Mouse (Mus musculus): ENCODE measurements around the gene Tmem176a. TPM values are rescaled to one million over a fixed set of nuclear protein-coding genes. Genes with fewer than 3 reads are reported as not detected.

The Tmem176a gene
- total and polyA plus RNA-seq, 2 experiments, result 71.4 to 241 TPM

GRCm38 (mm10) chr6:48829651-48830050 is 11.1 kb upstream of the Tmem176a start:
- Histone ChIP-seq H3K4me1 (ENCODE audit: control insufficient read depth, insufficient read depth, low read length) (peaks cover 19% of the 10 kb centered on the region), H3K36me3 (ENCODE audit: control insufficient read depth, insufficient read depth, low read length) (peaks cover 9% of the 10 kb centered on the region), H3K27ac (replicated peaks; ENCODE audit: insufficient read depth, low read depth, low read length) (peak overlapping the region; percentile 89), H3K79me2 (ENCODE audit: control insufficient read depth, insufficient read depth, low read length) (no peaks in the 10 kb centered on the region), H3K9ac (ENCODE audit: low read depth, low read length) (no peak overlapping the region), H3K27me3 (ENCODE audit: control insufficient read depth, insufficient read depth, low read length) (no peaks in the 10 kb centered on the region), H3K4me3 (ENCODE audit: insufficient read depth, low read depth, low read length) (no peak overlapping the region)
- DNase-seq (ENCODE audit: extremely low read depth, low read depth, low spot score), result peak; percentile 89
- TF ChIP-seq POLR2A (IDR thresholded peaks at IDR 0.05; ENCODE audit: extremely low read depth, insufficient read depth, low read length) (no peak), CTCF (IDR thresholded peaks at IDR 0.05; ENCODE audit: low read depth, low read length) (no peak)

DNA sequence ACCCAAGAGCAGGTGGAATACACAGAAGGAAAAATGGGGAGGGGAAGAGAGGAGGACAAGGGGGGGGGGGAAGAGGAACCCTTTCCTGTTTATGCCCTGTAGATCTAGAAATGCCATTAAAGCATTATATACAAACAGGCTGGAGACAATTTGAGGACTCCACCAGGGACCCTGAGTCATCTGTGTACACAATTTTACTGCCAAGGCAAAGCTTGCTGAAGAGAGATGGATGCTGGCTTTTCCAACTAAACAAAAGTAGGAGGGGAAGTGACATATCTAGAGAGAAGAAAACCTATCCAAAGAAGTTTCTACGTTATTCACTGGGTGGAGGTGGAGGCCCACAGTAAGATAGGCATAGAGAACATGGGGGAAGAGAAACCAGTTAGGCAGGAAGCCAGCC is 10.5 kb upstream of the Tmem176a start:
- peak; percentile 63 for DNase-seq (ENCODE audit: extremely low read depth, low read depth, low spot score)
- Histone ChIP-seq H3K36me3 (ENCODE audit: control insufficient read depth, insufficient read depth, low read length) (peaks cover 9% of the 10 kb centered on the region), H3K4me3 (ENCODE audit: insufficient read depth, low read depth, low read length) (no peak overlapping the region), H3K9ac (ENCODE audit: low read depth, low read length) (no peak overlapping the region), H3K27me3 (ENCODE audit: control insufficient read depth, insufficient read depth, low read length) (no peaks in the 10 kb centered on the region), H3K4me1 (ENCODE audit: control insufficient read depth, insufficient read depth, low read length) (peaks cover 17% of the 10 kb centered on the region), H3K79me2 (ENCODE audit: control insufficient read depth, insufficient read depth, low read length) (no peaks in the 10 kb centered on the region), H3K27ac (replicated peaks; ENCODE audit: insufficient read depth, low read depth, low read length) (peak overlapping the region; percentile 89)
- no peak for TF ChIP-seq POLR2A (IDR thresholded peaks at IDR 0.05; ENCODE audit: extremely low read depth, insufficient read depth, low read length)
- no peak for TF ChIP-seq CTCF (IDR thresholded peaks at IDR 0.05; ENCODE audit: low read depth, low read length)
- 0% methylated on average over 1 of the region's 1 CpGs for WGBS

GRCm38 (mm10) chr6:48831141-48831540 is 9.6 kb upstream of the Tmem176a start:
- Histone ChIP-seq H3K36me3 (ENCODE audit: control insufficient read depth, insufficient read depth, low read length) (peaks cover 9% of the 10 kb centered on the region), H3K27me3 (ENCODE audit: control insufficient read depth, insufficient read depth, low read length) (no peaks in the 10 kb centered on the region), H3K9ac (ENCODE audit: low read depth, low read length) (no peak overlapping the region), H3K27ac (replicated peaks; ENCODE audit: insufficient read depth, low read depth, low read length) (peak overlapping the region; percentile 61), H3K79me2 (ENCODE audit: control insufficient read depth, insufficient read depth, low read length) (no peaks in the 10 kb centered on the region), H3K4me3 (ENCODE audit: insufficient read depth, low read depth, low read length) (no peak overlapping the region), H3K4me1 (ENCODE audit: control insufficient read depth, insufficient read depth, low read length) (peaks cover 15% of the 10 kb centered on the region)
- TF ChIP-seq POLR2A (IDR thresholded peaks at IDR 0.05; ENCODE audit: extremely low read depth, insufficient read depth, low read length) (no peak), CTCF (IDR thresholded peaks at IDR 0.05; ENCODE audit: low read depth, low read length) (no peak)
- 79% methylated on average over 5 of the region's 5 CpGs for WGBS
- no peak for DNase-seq (ENCODE audit: extremely low read depth, low read depth, low spot score)

DNA sequence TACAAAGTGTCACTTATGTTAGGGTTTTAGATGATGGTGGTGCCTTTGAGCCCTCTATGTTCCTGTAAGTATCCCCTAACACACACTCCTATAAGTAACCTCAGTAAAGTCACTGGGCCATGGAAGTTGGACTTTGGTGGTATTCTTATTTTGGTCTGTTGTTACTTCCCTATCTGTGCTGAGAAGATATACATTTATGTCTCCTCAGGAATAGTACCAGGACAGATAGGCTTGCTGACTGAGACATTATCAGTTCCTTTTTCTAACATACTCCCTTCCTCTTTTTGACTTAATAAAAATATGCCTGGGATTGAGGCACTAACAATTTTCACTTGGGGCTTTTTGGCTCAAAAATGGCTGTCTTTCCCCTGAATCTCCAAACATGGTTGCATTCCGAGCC is 8.3 kb upstream of the Tmem176a start:
- WGBS, result 83% methylated on average over 1 of the region's 1 CpGs
- H3K27ac ChIP-seq (replicated peaks; ENCODE audit: insufficient read depth, low read depth, low read length), result no peak overlapping the region

DNA sequence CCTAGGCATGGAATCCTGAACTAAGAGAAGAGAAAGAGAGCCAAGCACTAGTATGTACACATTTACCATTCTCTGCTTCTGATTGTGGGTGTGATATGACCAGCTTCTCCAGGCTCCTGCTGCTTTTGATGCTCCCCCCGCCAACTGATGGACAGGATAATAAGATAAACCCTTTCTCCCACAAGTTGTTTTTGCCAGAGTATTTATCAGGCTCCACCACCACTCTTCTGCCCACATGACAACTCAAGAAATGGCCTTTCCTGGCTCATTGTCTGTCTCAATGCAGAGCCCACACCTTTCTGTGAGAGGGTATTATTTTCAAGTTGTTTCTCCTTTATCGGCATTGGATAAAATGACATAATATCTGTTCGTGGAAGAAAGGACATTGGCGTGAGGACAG is 7.2 kb upstream of the Tmem176a start:
- 98% methylated on average over 4 of the region's 4 CpGs for WGBS
- no peak overlapping the region for H3K4me3 ChIP-seq (ENCODE audit: insufficient read depth, low read depth, low read length)
- TF ChIP-seq POLR2A (IDR thresholded peaks at IDR 0.05; ENCODE audit: extremely low read depth, insufficient read depth, low read length), result no peak
- TF ChIP-seq CTCF (IDR thresholded peaks at IDR 0.05; ENCODE audit: low read depth, low read length), result no peak

More for the DNA sequence above, 8.3 kb upstream of the Tmem176a start:
- Histone ChIP-seq H3K36me3 (ENCODE audit: control insufficient read depth, insufficient read depth, low read length) (peaks cover 9% of the 10 kb centered on the region), H3K9ac (ENCODE audit: low read depth, low read length) (no peak overlapping the region), H3K27me3 (ENCODE audit: control insufficient read depth, insufficient read depth, low read length) (no peaks in the 10 kb centered on the region), H3K79me2 (ENCODE audit: control insufficient read depth, insufficient read depth, low read length) (no peaks in the 10 kb centered on the region), H3K4me1 (ENCODE audit: control insufficient read depth, insufficient read depth, low read length) (peaks cover 15% of the 10 kb centered on the region), H3K4me3 (ENCODE audit: insufficient read depth, low read depth, low read length) (no peak overlapping the region)
- no peak for TF ChIP-seq POLR2A (IDR thresholded peaks at IDR 0.05; ENCODE audit: extremely low read depth, insufficient read depth, low read length)
- TF ChIP-seq CTCF (IDR thresholded peaks at IDR 0.05; ENCODE audit: low read depth, low read length), result no peak
- DNase-seq (ENCODE audit: extremely low read depth, low read depth, low spot score), result peak; percentile 39

GRCm38 (mm10) chr6:48835241-48835640 is 5.5 kb upstream of the Tmem176a start:
- Histone ChIP-seq H3K36me3 (ENCODE audit: control insufficient read depth, insufficient read depth, low read length) (peaks cover 9% of the 10 kb centered on the region), H3K4me1 (ENCODE audit: control insufficient read depth, insufficient read depth, low read length) (peaks cover 11% of the 10 kb centered on the region), H3K9ac (ENCODE audit: low read depth, low read length) (no peak overlapping the region), H3K27ac (replicated peaks; ENCODE audit: insufficient read depth, low read depth, low read length) (no peak overlapping the region), H3K79me2 (ENCODE audit: control insufficient read depth, insufficient read depth, low read length) (peaks cover 3% of the 10 kb centered on the region; the same call in 1 of the 2 replicates), H3K27me3 (ENCODE audit: control insufficient read depth, insufficient read depth, low read length) (no peaks in the 10 kb centered on the region), H3K4me3 (ENCODE audit: insufficient read depth, low read depth, low read length) (no peak overlapping the region)
- WGBS, result 93% methylated on average over 5 of the region's 5 CpGs
- TF ChIP-seq POLR2A (IDR thresholded peaks at IDR 0.05; ENCODE audit: extremely low read depth, insufficient read depth, low read length) (no peak), CTCF (IDR thresholded peaks at IDR 0.05; ENCODE audit: low read depth, low read length) (no peak)
- no peak for DNase-seq (ENCODE audit: extremely low read depth, low read depth, low spot score)

More for the DNA sequence above, 7.2 kb upstream of the Tmem176a start:
- Histone ChIP-seq H3K36me3 (ENCODE audit: control insufficient read depth, insufficient read depth, low read length) (peaks cover 9% of the 10 kb centered on the region), H3K79me2 (ENCODE audit: control insufficient read depth, insufficient read depth, low read length) (peaks cover 3% of the 10 kb centered on the region; the same call in 1 of the 2 replicates), H3K27me3 (ENCODE audit: control insufficient read depth, insufficient read depth, low read length) (no peaks in the 10 kb centered on the region), H3K9ac (ENCODE audit: low read depth, low read length) (no peak overlapping the region), H3K27ac (replicated peaks; ENCODE audit: insufficient read depth, low read depth, low read length) (no peak overlapping the region), H3K4me1 (ENCODE audit: control insufficient read depth, insufficient read depth, low read length) (peaks cover 15% of the 10 kb centered on the region)
- DNase-seq (ENCODE audit: extremely low read depth, low read depth, low spot score), result no peak
